Mouse (Mus musculus) midbrain, postnatal 0 days (tissue): ENCODE data around the gene Gsap. TPM values are rescaled to one million over a fixed set of nuclear protein-coding genes. Genes with fewer than 3 reads are reported as not detected.
"Not testable (repeated sequence)": the region's sequence is repeated elsewhere in the genome, so short reads cannot be mapped to it uniquely, and the experiment has no call there.

Experiments used
- ATAC-seq: fragments of 200-750 bp; cut with Nextera tagmentation; 2 replicates; pipeline ENCODE4 v1.8.0; 2017; ENCODE audit warnings: moderate number of reproducible peaks, mild to moderate bottlenecking, moderate TSS enrichment, moderate library complexity; ENCODE audit not compliant: low FRiP score
- DNase-seq: peaks from one replicate; pipeline ENCODE4 v3.0.0-alpha.2; 2015; ENCODE audit warnings: low spot score
- H3K27ac ChIP-seq: fragments of 300-500 bp; sonication (generic); 2 replicates; pipeline ENCODE4 v1.5.1; 2014; ENCODE audit warnings: low read depth, mild to moderate bottlenecking, low read length, mixed read lengths
- H3K27me3 ChIP-seq: fragments of 300-500 bp; sonication (generic); 2 replicates; pipeline ENCODE4 v1.6.1; 2014; ENCODE audit warnings: low read length, control low read depth, mixed read lengths; ENCODE audit not compliant: insufficient read depth
- H3K36me3 ChIP-seq: fragments of 300-500 bp; sonication (generic); 2 replicates; pipeline ENCODE4 v1.6.1; 2014; ENCODE audit warnings: low read length, control low read depth, mixed read lengths; ENCODE audit not compliant: insufficient read depth
- H3K4me1 ChIP-seq: fragments of 300-500 bp; sonication (generic); 2 replicates; pipeline ENCODE4 v1.6.1; 2014; ENCODE audit warnings: mild to moderate bottlenecking, control low read depth, antibody characterized with exemption, low read length, mixed read lengths; ENCODE audit not compliant: insufficient read depth
- H3K4me2 ChIP-seq: fragments of 300-500 bp; sonication (generic); 2 replicates; pipeline ENCODE4 v1.6.1; 2014; ENCODE audit warnings: low read depth, mild to moderate bottlenecking, low read length, mixed read lengths; ENCODE audit not compliant: poor library complexity, severe bottlenecking
- H3K4me3 ChIP-seq: fragments of 300-500 bp; sonication (generic); 2 replicates; pipeline ENCODE4 v1.5.1; 2014; ENCODE audit warnings: low read depth, mild to moderate bottlenecking, low read length, moderate library complexity
- H3K9ac ChIP-seq: fragments of 300-500 bp; sonication (generic); replicated peaks from 2 replicates; pipeline ENCODE4 v1.6.1; 2014; ENCODE audit warnings: mild to moderate bottlenecking, low read length, moderate library complexity, mixed read lengths; ENCODE audit not compliant: poor library complexity, severe bottlenecking
- H3K9me3 ChIP-seq: fragments of 300-500 bp; sonication (generic); 2 replicates; pipeline ENCODE4 v1.6.1; 2016; ENCODE audit warnings: low read length, control low read depth
- CTCF ChIP-seq: IDR thresholded peaks from 2 replicates; pipeline ENCODE4 v1.5.1; 2016; ENCODE audit warnings: antibody characterized with exemption, mild to moderate bottlenecking
- WGBS: fragments of 180-500 bp; shearing (Covaris S2); extraction: QIAGEN DNeasy Blood & Tissue Kit; methylation state at CpG from one replicate; pipeline ENCODE4 v1.1.7; 2014; 5-methylcytosine and 5-hydroxymethylcytosine counted together
- polyA plus RNA-seq: library from polyadenylated mRNA; unstranded; fragments of >200 nt; fragmentation: Nextera tagmentation; extraction: Ambion mirVana; gene quantifications from 2 replicates; pipeline ENCODE4 v1.2.1, GENCODE M21; 2015
- total RNA-seq: library from RNA; depleted of rRNA; stranded (reverse); fragments of >200 nt; gene quantifications from 2 replicates; pipeline ENCODE4 v1.2.3, GENCODE M21; 2014; rRNA removed

Gsap gene
- total RNA-seq: 7.2 and 8.2 TPM in 2 replicates
- 5.3 and 5.6 TPM in 2 replicates for polyA plus RNA-seq

- Histone ChIP-seq H3K4me2 (peak within 1 kb of the TSS; percentile 78), H3K36me3 (no peaks in the 10 kb centered on the region), H3K27ac (0 out of 2 replicates have a peak within 1 kb of the TSS, but pooled peaks have one; percentile 34), H3K9ac (peak within 1 kb of the TSS; percentile 56), H3K4me1 (no peaks in the 10 kb centered on the region), H3K4me3 (peak within 1 kb of the TSS; percentile 44), H3K27me3 (no peaks in the 10 kb centered on the region), H3K9me3 (no peaks in the 10 kb centered on the region)
- 4% methylated on average over 41 of the region's 43 CpGs for WGBS
- TF ChIP-seq CTCF: no peak
- peak; percentile 45 for DNase-seq
- peak; percentile 82 for ATAC-seq
Observed at GRCm38 (mm10) chr5:21185764-21186685, at the start of gene Gsap. Gene Gsap, plus strand, starts transcription at chr5:21186255.

GRCm38 (mm10) chr5:21136575-21136974 lies 49.5 kb upstream of the Gsap start:
- Histone ChIP-seq H3K27ac (no peak overlapping the region), H3K4me3 (no peak overlapping the region), H3K9ac (no peak overlapping the region), H3K36me3 (no peaks in the 10 kb centered on the region), H3K4me1 (no peaks in the 10 kb centered on the region), H3K27me3 (no peaks in the 10 kb centered on the region), H3K4me2 (no peak overlapping the region), H3K9me3 (no peaks in the 10 kb centered on the region)
- DNase-seq (no peak), ATAC-seq (no peak)
- no peak for TF ChIP-seq CTCF
- 80% methylated on average over 5 of the region's 5 CpGs for WGBS

- Histone ChIP-seq H3K9ac (no peak overlapping the region), H3K27ac (no peak overlapping the region), H3K4me1 (no peaks in the 10 kb centered on the region), H3K36me3 (no peaks in the 10 kb centered on the region), H3K4me3 (no peak overlapping the region), H3K27me3 (no peaks in the 10 kb centered on the region), H3K9me3 (no peaks in the 10 kb centered on the region), H3K4me2 (no peak overlapping the region)
- 39% methylated on average over 9 of the region's 9 CpGs for WGBS
- TF ChIP-seq CTCF: no peak
- ATAC-seq (no peak; the same call in 1 of the 2 replicates), DNase-seq (peak; percentile 80)
Observed at GRCm38 (mm10) chr5:21139505-21139904, 46.5 kb upstream of the Gsap start.

DNA sequence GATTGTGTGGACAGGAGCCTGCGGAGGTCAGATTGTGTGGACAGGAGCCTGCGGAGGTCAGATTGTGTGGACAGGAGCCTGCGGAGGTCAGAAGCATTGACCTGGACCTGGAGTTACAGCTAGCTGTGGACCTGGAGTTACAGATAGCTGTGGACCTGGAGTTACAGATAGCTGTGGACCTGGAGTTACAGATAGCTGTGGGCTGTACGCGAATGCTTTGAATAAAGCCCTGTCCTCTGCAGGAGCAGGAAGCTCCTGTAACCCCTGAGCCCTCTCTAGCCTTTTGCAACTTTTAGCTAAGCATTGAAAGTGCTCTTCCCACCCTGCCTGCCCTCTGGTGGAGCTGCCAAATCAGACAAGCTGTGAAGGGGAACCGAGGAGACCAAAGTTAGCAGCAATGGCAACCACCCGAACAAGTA lies 44.9 kb upstream of the Gsap start:
- H3K9ac ChIP-seq, H3K27ac ChIP-seq, H3K4me2 ChIP-seq, H3K4me1 ChIP-seq, H3K9me3 ChIP-seq, H3K36me3 ChIP-seq, DNase-seq, H3K27me3 ChIP-seq, H3K4me3 ChIP-seq, ATAC-seq: not testable (repeated sequence)
- WGBS: 76% methylated on average over 7 of the region's 7 CpGs
- peak; percentile 55 for TF ChIP-seq CTCF

DNA sequence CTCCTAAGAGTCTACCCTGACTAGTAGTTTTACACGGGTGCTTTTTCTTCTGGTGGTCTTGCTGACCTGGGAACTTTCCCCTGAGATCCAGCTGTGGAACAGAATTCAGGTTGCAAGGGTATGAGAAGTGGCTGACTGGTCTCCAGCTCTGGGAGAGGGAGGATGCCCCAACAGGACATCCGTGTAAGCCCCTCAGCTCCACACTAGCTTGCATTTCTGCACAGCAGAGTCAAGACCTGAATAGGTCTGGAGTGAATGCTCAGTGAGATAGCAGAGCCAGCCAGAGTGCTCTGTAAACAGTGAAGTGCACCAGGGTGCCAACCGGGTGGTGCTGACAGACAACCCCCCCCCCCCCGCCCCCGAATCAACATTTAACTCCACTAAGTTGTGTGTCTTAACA lies 44.4 kb upstream of the Gsap start:
- 62% methylated on average over 5 of the region's 5 CpGs for WGBS
- ATAC-seq: no peak

GRCm38 (mm10) chr5:21143032-21143431 lies 43.0 kb upstream of the Gsap start:
- Histone ChIP-seq H3K4me1 (no peaks in the 10 kb centered on the region), H3K4me2 (no peak overlapping the region), H3K9ac (no peak overlapping the region), H3K27ac (no peak overlapping the region), H3K36me3 (no peaks in the 10 kb centered on the region), H3K4me3 (no peak overlapping the region), H3K27me3 (no peaks in the 10 kb centered on the region), H3K9me3 (no peaks in the 10 kb centered on the region)
- DNase-seq (no peak), ATAC-seq (no peak)
- 89% methylated on average over 7 of the region's 7 CpGs for WGBS
- no peak for TF ChIP-seq CTCF

More for the DNA sequence above, 44.4 kb upstream of the Gsap start:
- Histone ChIP-seq H3K4me1 (no peaks in the 10 kb centered on the region), H3K9ac (no peak overlapping the region), H3K4me2 (no peak overlapping the region), H3K36me3 (no peaks in the 10 kb centered on the region), H3K9me3 (no peaks in the 10 kb centered on the region), H3K27ac (no peak overlapping the region), H3K4me3 (no peak overlapping the region), H3K27me3 (no peaks in the 10 kb centered on the region)
- DNase-seq: no peak
- TF ChIP-seq CTCF: no peak
